Comparison of ENCODE assay signal across 10 mouse cellular contexts in genomic region chr8:48400572-48400972, GRCm38 (mm10).
DNase-seq lines count a peak whose midpoint lies in the region; ATAC-seq lines count a peak whose summit lies in the region.
"Had no signal": no experiment of that assay in that cellular context is flagged by ENCODE, and none has a peak within 500 bp of the region (broad histone marks: within the 10 kb centered on the region; RNA-seq: fewer than 3 reads in every experiment).

No protein-coding gene starts in this region.

- no peak overlapping the region for H3K4me3 ChIP-seq in kidney, embryonic 16.5 days (ENCODE audit: low read length)
- no peak overlapping the region for H3K4me3 ChIP-seq in embryonic facial prominence, embryonic 11.5 days (ENCODE audit: low read depth, low read length)
- H3K4me3 ChIP-seq in hindbrain, embryonic 13.5 days: peak overlapping the region; percentile 25
- peak overlapping the region; percentile 17 for H3K4me3 ChIP-seq in neural tube, embryonic 15.5 days (replicated peaks)

- peak overlapping the region; percentile 9; the same call in 1 of the 2 replicates for H3K4me2 ChIP-seq in kidney, embryonic 16.5 days (replicated peaks; ENCODE audit: low read depth, low read length)
- H3K4me2 ChIP-seq in embryonic facial prominence, embryonic 11.5 days (ENCODE audit: low read depth, low read length): no peak overlapping the region
- H3K4me2 ChIP-seq in hindbrain, embryonic 13.5 days: peak overlapping the region; percentile 51
- peak overlapping the region; percentile 49 for H3K4me2 ChIP-seq in neural tube, embryonic 15.5 days

- H3K9ac ChIP-seq in kidney, embryonic 16.5 days (replicated peaks; ENCODE audit: low read length): no peak overlapping the region
- no peak overlapping the region for H3K9ac ChIP-seq in embryonic facial prominence, embryonic 11.5 days (replicated peaks; ENCODE audit: low read length)
- H3K9ac ChIP-seq in hindbrain, embryonic 13.5 days: peak overlapping the region; percentile 39; the same call in 1 of the 2 replicates
- H3K9ac ChIP-seq in neural tube, embryonic 15.5 days (replicated peaks): no peak overlapping the region

- no peaks in the 10 kb centered on the region for H3K4me1 ChIP-seq in kidney, embryonic 16.5 days (ENCODE audit: insufficient read depth, low read length)
- H3K4me1 ChIP-seq in embryonic facial prominence, embryonic 11.5 days (ENCODE audit: control insufficient read depth, insufficient read depth, low read length): no peaks in the 10 kb centered on the region
- peaks cover 10% of the 10 kb centered on the region for H3K4me1 ChIP-seq in hindbrain, embryonic 13.5 days (replicated peaks)
- H3K4me1 ChIP-seq in neural tube, embryonic 15.5 days: peaks cover 11% of the 10 kb centered on the region; the same call in 1 of the 2 replicates

- 43% methylated on average over 12 of the region's 12 CpGs for WGBS in kidney, embryonic 16.5 days
- 57% methylated on average over 12 of the region's 12 CpGs for WGBS in embryonic facial prominence, embryonic 11.5 days
- WGBS in hindbrain, embryonic 13.5 days: 16% methylated on average over 12 of the region's 12 CpGs
- WGBS in neural tube, embryonic 15.5 days: 14% methylated on average over 12 of the region's 12 CpGs

- no peak for ATAC-seq in kidney, embryonic 16.5 days (ENCODE audit: low FRiP score, low TSS enrichment)
- ATAC-seq in embryonic facial prominence, embryonic 11.5 days (replicated peaks; ENCODE audit: insufficient number of reproducible peaks, low FRiP score, low TSS enrichment, low read depth): peak; percentile 52; the same call in 1 of the 2 replicates
- ATAC-seq in hindbrain, embryonic 13.5 days (ENCODE audit: low FRiP score): peak; percentile 79
- ATAC-seq in neural tube, embryonic 15.5 days (ENCODE audit: low FRiP score): peak; percentile 50; the same call in 1 of the 2 replicates

- H3K27me3 ChIP-seq in kidney, embryonic 16.5 days (ENCODE audit: insufficient read depth, low read length): no peaks in the 10 kb centered on the region
- no peaks in the 10 kb centered on the region for H3K27me3 ChIP-seq in embryonic facial prominence, embryonic 11.5 days (ENCODE audit: control insufficient read depth, insufficient read depth, low read length)
- H3K27me3 ChIP-seq in hindbrain, embryonic 13.5 days: no peaks in the 10 kb centered on the region
- no peaks in the 10 kb centered on the region for H3K27me3 ChIP-seq in neural tube, embryonic 15.5 days (replicated peaks)

- no peak for DNase-seq in kidney, postnatal 10 days
- DNase-seq in embryonic facial prominence, embryonic 11.5 days (ENCODE audit: low spot score): peak; percentile 45
- no peak for DNase-seq in urinary bladder, postnatal 36 days (ENCODE audit: low spot score in 2 of 2)
- no peak for DNase-seq in layer of hippocampus, adult 11-12 months (ENCODE audit: low spot score)
- DNase-seq: kidney, adult 2 months; right cerebral cortex, adult 18-20 months had no signal

- H3K36me3 ChIP-seq in kidney, embryonic 16.5 days (ENCODE audit: insufficient read depth, low read length): no peaks in the 10 kb centered on the region
- no peaks in the 10 kb centered on the region for H3K36me3 ChIP-seq in embryonic facial prominence, embryonic 11.5 days (replicated peaks; ENCODE audit: control insufficient read depth, insufficient read depth, low read depth, low read length)
- H3K36me3 ChIP-seq in hindbrain, embryonic 13.5 days: no peaks in the 10 kb centered on the region
- H3K36me3 ChIP-seq in neural tube, embryonic 15.5 days: no peaks in the 10 kb centered on the region

- H3K9me3 ChIP-seq in kidney, embryonic 16.5 days (ENCODE audit: low read length): no peaks in the 10 kb centered on the region
- no peaks in the 10 kb centered on the region for H3K9me3 ChIP-seq in embryonic facial prominence, embryonic 11.5 days (replicated peaks; ENCODE audit: control insufficient read depth, low read length)
- no peaks in the 10 kb centered on the region for H3K9me3 ChIP-seq in hindbrain, embryonic 13.5 days
- H3K9me3 ChIP-seq in neural tube, embryonic 15.5 days (replicated peaks): no peaks in the 10 kb centered on the region

- H3K27ac ChIP-seq in kidney, embryonic 16.5 days (ENCODE audit: low read length): no peak overlapping the region
- no peak overlapping the region for H3K27ac ChIP-seq in embryonic facial prominence, embryonic 11.5 days (replicated peaks; ENCODE audit: low read depth, low read length)
- H3K27ac ChIP-seq in hindbrain, embryonic 13.5 days: peak overlapping the region; percentile 75
- peak overlapping the region; percentile 48; the same call in 1 of the 2 replicates for H3K27ac ChIP-seq in neural tube, embryonic 15.5 days (replicated peaks)
- H3K27ac ChIP-seq: macrophage had no signal

Comparison
In these comparisons a context has a peak if more than half of its experiments do, and no peak if none do; other contexts are left out.
1. H3K27ac ChIP-seq: peak in hindbrain, embryonic 13.5 days (single experiment) and neural tube, embryonic 15.5 days (single experiment); none in kidney, embryonic 16.5 days (single experiment) and embryonic facial prominence, embryonic 11.5 days (single experiment).
2. H3K4me3 ChIP-seq: peak in hindbrain, embryonic 13.5 days (single experiment) and neural tube, embryonic 15.5 days (single experiment); none in kidney, embryonic 16.5 days (single experiment) and embryonic facial prominence, embryonic 11.5 days (single experiment).